Mouse (Mus musculus): ENCODE measurements around the gene Bcl10.
"Not testable (repeated sequence)": the region's sequence is repeated elsewhere in the genome, so short reads cannot be mapped to it uniquely, and the experiment has no call there.

Bcl10 gene

GRCm38 (mm10) chr3:145963101-145964017 is 40.8 kb downstream of the Bcl10 start:
- TF ChIP-seq NANOG (IDR thresholded peaks at IDR 0.05; ENCODE audit: borderline replicate concordance, low read length) = no peak
- no peak for TF ChIP-seq CTCF (conservative IDR thresholded peaks at IDR 0.05; ENCODE audit: low read length)
- TF ChIP-seq POU5F1 (IDR thresholded peaks at IDR 0.05; ENCODE audit: borderline replicate concordance, low read length) = no peak
- no peaks in the 10 kb centered on the region for H3K36me3 ChIP-seq (ENCODE audit: insufficient read depth, low read length)

GRCm38 (mm10) chr3:145964018-145964387 is 41.4 kb downstream of the Bcl10 start:
- Histone ChIP-seq H3K4me1 (replicated peaks; ENCODE audit: low read depth, low read length) (peaks cover 46% of the 10 kb centered on the region), H3K27me3 (ENCODE audit: insufficient read depth, low read length) (peaks cover 22% of the 10 kb centered on the region), H3K36me3 (ENCODE audit: insufficient read depth, low read length) (no peaks in the 10 kb centered on the region), H3K4me3 (replicated peaks; ENCODE audit: low read length) (0 out of 2 replicates have a peak overlapping the region, but pooled peaks have one; percentile 56), H3K9me3 (ENCODE audit: low read length) (no peaks in the 10 kb centered on the region)
- TF ChIP-seq CTCF (conservative IDR thresholded peaks at IDR 0.05; ENCODE audit: low read length) (no peak), POU5F1 (IDR thresholded peaks at IDR 0.05; ENCODE audit: borderline replicate concordance, low read length) (no peak), NANOG (IDR thresholded peaks at IDR 0.05; ENCODE audit: borderline replicate concordance, low read length) (no peak)

More at GRCm38 (mm10) chr3:145963101-145964017, 40.8 kb downstream of the Bcl10 start:
- peak overlapping the region; percentile 56 for H3K4me3 ChIP-seq (replicated peaks; ENCODE audit: low read length)
- H3K27me3 ChIP-seq (ENCODE audit: insufficient read depth, low read length) = peaks cover 22% of the 10 kb centered on the region
- H3K4me1 ChIP-seq (replicated peaks; ENCODE audit: low read depth, low read length) = peaks cover 41% of the 10 kb centered on the region
- peaks cover 3% of the 10 kb centered on the region; the same call in 1 of the 2 replicates for H3K9me3 ChIP-seq (ENCODE audit: low read length)

- TF ChIP-seq POU5F1 (IDR thresholded peaks at IDR 0.05; ENCODE audit: borderline replicate concordance, low read length) (no peak), NANOG (IDR thresholded peaks at IDR 0.05; ENCODE audit: borderline replicate concordance, low read length) (no peak), CTCF (conservative IDR thresholded peaks at IDR 0.05; ENCODE audit: low read length) (no peak)
- H3K36me3 ChIP-seq (ENCODE audit: insufficient read depth, low read length) = no peaks in the 10 kb centered on the region
Measured at GRCm38 (mm10) chr3:145964473-145964872, 41.9 kb downstream of the Bcl10 start.

GRCm38 (mm10) chr3:145965583-145965982 is 43.0 kb downstream of the Bcl10 start:
- H3K4me3 ChIP-seq (replicated peaks; ENCODE audit: low read length); H3K9me3 ChIP-seq (ENCODE audit: low read length); H3K36me3 ChIP-seq (ENCODE audit: insufficient read depth, low read length): not testable (repeated sequence)
- Histone ChIP-seq H3K27me3 (ENCODE audit: insufficient read depth, low read length) (peaks cover 22% of the 10 kb centered on the region), H3K4me1 (replicated peaks; ENCODE audit: low read depth, low read length) (peaks cover 52% of the 10 kb centered on the region)

More at GRCm38 (mm10) chr3:145964473-145964872, 41.9 kb downstream of the Bcl10 start:
- Histone ChIP-seq H3K4me3 (replicated peaks; ENCODE audit: low read length) (no peak overlapping the region), H3K9me3 (ENCODE audit: low read length) (no peaks in the 10 kb centered on the region), H3K27me3 (ENCODE audit: insufficient read depth, low read length) (peaks cover 22% of the 10 kb centered on the region), H3K4me1 (replicated peaks; ENCODE audit: low read depth, low read length) (peaks cover 50% of the 10 kb centered on the region)

GRCm38 (mm10) chr3:145966806-145967205 is 44.2 kb downstream of the Bcl10 start:
- TF ChIP-seq POU5F1 (IDR thresholded peaks at IDR 0.05; ENCODE audit: borderline replicate concordance, low read length) (no peak), NANOG (IDR thresholded peaks at IDR 0.05; ENCODE audit: borderline replicate concordance, low read length) (no peak), CTCF (conservative IDR thresholded peaks at IDR 0.05; ENCODE audit: low read length) (no peak)
- no peaks in the 10 kb centered on the region for H3K36me3 ChIP-seq (ENCODE audit: insufficient read depth, low read length)
- peaks cover 22% of the 10 kb centered on the region for H3K27me3 ChIP-seq (ENCODE audit: insufficient read depth, low read length)
- no peaks in the 10 kb centered on the region for H3K9me3 ChIP-seq (ENCODE audit: low read length)
- H3K4me3 ChIP-seq (replicated peaks; ENCODE audit: low read length) = no peak overlapping the region
- peaks cover 44% of the 10 kb centered on the region for H3K4me1 ChIP-seq (replicated peaks; ENCODE audit: low read depth, low read length)

GRCm38 (mm10) chr3:145969031-145969501 is 46.5 kb downstream of the Bcl10 start:
- peaks cover 10% of the 10 kb centered on the region for H3K9me3 ChIP-seq (ENCODE audit: low read length)
- no peak for TF ChIP-seq CTCF (conservative IDR thresholded peaks at IDR 0.05; ENCODE audit: low read length)
- no peak for TF ChIP-seq NANOG (IDR thresholded peaks at IDR 0.05; ENCODE audit: borderline replicate concordance, low read length)
- no peak for TF ChIP-seq POU5F1 (IDR thresholded peaks at IDR 0.05; ENCODE audit: borderline replicate concordance, low read length)
- peaks cover 8% of the 10 kb centered on the region for H3K27me3 ChIP-seq (ENCODE audit: insufficient read depth, low read length)
- no peaks in the 10 kb centered on the region; the same call in 1 of the 2 replicates for H3K36me3 ChIP-seq (ENCODE audit: insufficient read depth, low read length)
- H3K4me1 ChIP-seq (replicated peaks; ENCODE audit: low read depth, low read length) = peaks cover 24% of the 10 kb centered on the region
- H3K4me3 ChIP-seq (replicated peaks; ENCODE audit: low read length) = no peak overlapping the region

- H3K4me3 ChIP-seq (replicated peaks; ENCODE audit: low read length) = no peak overlapping the region
- no peaks in the 10 kb centered on the region for H3K27me3 ChIP-seq (ENCODE audit: insufficient read depth, low read length)
- H3K9me3 ChIP-seq (ENCODE audit: low read length) = peaks cover 34% of the 10 kb centered on the region
- no peaks in the 10 kb centered on the region; the same call in 1 of the 2 replicates for H3K36me3 ChIP-seq (ENCODE audit: insufficient read depth, low read length)
- TF ChIP-seq POU5F1 (IDR thresholded peaks at IDR 0.05; ENCODE audit: borderline replicate concordance, low read length) (no peak), CTCF (conservative IDR thresholded peaks at IDR 0.05; ENCODE audit: low read length) (no peak), NANOG (IDR thresholded peaks at IDR 0.05; ENCODE audit: borderline replicate concordance, low read length) (no peak)
- H3K4me1 ChIP-seq (replicated peaks; ENCODE audit: low read depth, low read length) = peaks cover 11% of the 10 kb centered on the region
Measured at GRCm38 (mm10) chr3:145971501-145971900, 48.9 kb downstream of the Bcl10 start.

- Histone ChIP-seq H3K9me3 (ENCODE audit: low read length) (peaks cover 62% of the 10 kb centered on the region), H3K27me3 (ENCODE audit: insufficient read depth, low read length) (no peaks in the 10 kb centered on the region), H3K4me3 (replicated peaks; ENCODE audit: low read length) (no peak overlapping the region), H3K4me1 (replicated peaks; ENCODE audit: low read depth, low read length) (no peaks in the 10 kb centered on the region), H3K36me3 (ENCODE audit: insufficient read depth, low read length) (peaks cover 4% of the 10 kb centered on the region; the same call in 1 of the 2 replicates)
- TF ChIP-seq CTCF (conservative IDR thresholded peaks at IDR 0.05; ENCODE audit: low read length) = no peak
Measured at GRCm38 (mm10) chr3:145974986-145975385, 52.4 kb downstream of the Bcl10 start.
